In the genomic region with DNA sequence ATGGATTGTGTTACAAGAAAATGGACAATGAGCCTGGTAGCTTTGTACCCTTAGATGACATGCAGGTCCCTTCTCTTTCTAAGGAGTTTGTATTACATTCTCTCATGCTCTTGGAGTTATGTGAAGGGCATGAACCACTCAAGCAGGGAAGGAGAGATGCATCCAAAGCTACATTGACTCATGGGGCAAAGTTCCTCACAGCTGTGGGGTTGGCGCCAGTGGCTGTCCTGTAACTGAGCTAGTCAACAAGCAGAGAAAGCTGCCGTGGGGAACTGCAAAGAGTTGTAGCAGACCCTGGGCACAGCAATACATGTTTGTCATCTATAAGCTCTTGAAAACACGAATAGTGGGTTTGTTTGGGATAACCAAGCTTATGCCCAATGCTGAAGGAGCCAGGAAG, we compare ENCODE assay signal across 11 mouse cellular contexts.
"Had no signal": no experiment of that assay in that cellular context is flagged by ENCODE, and none has a peak within 500 bp of the region (broad histone marks: within the 10 kb centered on the region; RNA-seq: fewer than 3 reads in every experiment).

No protein-coding gene starts in this region.

- H3K27ac ChIP-seq: intestine, embryonic 15.5 days; left cerebral cortex, adult 2 months; limb, embryonic 10.5 days; liver, embryonic 14.5 days; midbrain, embryonic 13.5 days had no signal

- DNase-seq: lung, adult 2 months; lung, postnatal 36 days; right cerebral cortex, postnatal 14 days; thymus, adult 2 months; thymus, postnatal 25 days had no signal

- H3K4me1 ChIP-seq: intestine, embryonic 15.5 days; limb, embryonic 10.5 days had no signal

- H3K9ac ChIP-seq: intestine, embryonic 15.5 days; liver, embryonic 14.5 days; midbrain, embryonic 13.5 days had no signal

- H3K27me3 ChIP-seq: intestine, embryonic 15.5 days; midbrain, embryonic 13.5 days had no signal

- H3K4me3 ChIP-seq: intestine, embryonic 15.5 days; left cerebral cortex, adult 2 months; limb, embryonic 10.5 days; midbrain, embryonic 13.5 days had no signal

- H3K9me3 ChIP-seq: intestine, embryonic 15.5 days; limb, embryonic 10.5 days; midbrain, embryonic 13.5 days had no signal

- H3K4me2 ChIP-seq: intestine, embryonic 15.5 days; midbrain, embryonic 13.5 days had no signal

- ATAC-seq: intestine, embryonic 15.5 days; lung, postnatal 0 days; midbrain, embryonic 13.5 days had no signal
